Mouse (Mus musculus) gastrocnemius, adult 2 months (tissue): Measurements from ENCODE around the gene Rabgap1l. TPM values are rescaled to one million over a fixed set of nuclear protein-coding genes. Genes with fewer than 3 reads are reported as not detected.
"Not testable (repeated sequence)": the region's sequence is repeated elsewhere in the genome, so short reads cannot be mapped to it uniquely, and the experiment has no call there.

Experiments used
- DNase-seq: peaks from one replicate; pipeline ENCODE4 v3.0.0; 2022
- H3K27ac ChIP-seq: fragments of 200-600 bp; 2 replicates; pipeline ENCODE4 v1.8.1; 2022; ENCODE audit warnings: mild to moderate bottlenecking
- H3K4me3 ChIP-seq: fragments of 200-600 bp; 2 replicates; pipeline ENCODE4 v1.8.1; 2022; ENCODE audit warnings: mild to moderate bottlenecking, moderate library complexity
- CTCF ChIP-seq: fragments of 200-600 bp; IDR thresholded peaks from 2 replicates; pipeline ENCODE4 v1.8.1; 2022; ENCODE audit warnings: antibody characterized with exemption, mild to moderate bottlenecking, moderate library complexity
- intact Hi-C: fragments of 180-260 bp; cut with DNase I; formaldehyde crosslinking; loops from one replicate; pipeline ENCODE4 v1.15.1; 2025
- total RNA-seq, 2 experiments: library from RNA; stranded (reverse); gene quantifications; 2 replicates each; pipeline ENCODE4 v1.2.3; 2021

The Rabgap1l gene
- total RNA-seq, 2 experiments from 2014 or later: 7.7 to 15.3 TPM

DNA sequence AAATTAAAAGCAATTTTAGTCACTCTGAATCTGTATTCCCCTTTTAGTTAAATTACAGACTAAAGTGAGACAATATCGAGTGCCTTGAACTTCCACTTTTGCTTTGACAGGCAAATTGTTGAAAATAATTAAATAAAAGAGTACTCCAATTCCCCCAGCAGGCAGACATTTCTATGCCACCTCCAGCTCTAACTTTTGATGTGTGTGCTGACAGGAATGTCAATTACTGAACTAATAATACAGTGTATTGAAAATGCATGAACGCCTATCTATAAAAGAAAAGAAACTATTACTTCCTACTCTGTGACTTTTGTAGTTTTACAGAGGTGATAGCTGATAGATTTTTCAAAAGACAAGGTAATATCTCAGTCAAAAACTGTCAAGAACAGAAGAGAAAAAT lies 118.2 kb downstream of the Rabgap1l start:
- no peak for DNase-seq
- H3K4me3 ChIP-seq: no peak overlapping the region
- TF ChIP-seq CTCF: no peak
- H3K27ac ChIP-seq: no peak overlapping the region
- intact Hi-C loops: no loop called here

DNA sequence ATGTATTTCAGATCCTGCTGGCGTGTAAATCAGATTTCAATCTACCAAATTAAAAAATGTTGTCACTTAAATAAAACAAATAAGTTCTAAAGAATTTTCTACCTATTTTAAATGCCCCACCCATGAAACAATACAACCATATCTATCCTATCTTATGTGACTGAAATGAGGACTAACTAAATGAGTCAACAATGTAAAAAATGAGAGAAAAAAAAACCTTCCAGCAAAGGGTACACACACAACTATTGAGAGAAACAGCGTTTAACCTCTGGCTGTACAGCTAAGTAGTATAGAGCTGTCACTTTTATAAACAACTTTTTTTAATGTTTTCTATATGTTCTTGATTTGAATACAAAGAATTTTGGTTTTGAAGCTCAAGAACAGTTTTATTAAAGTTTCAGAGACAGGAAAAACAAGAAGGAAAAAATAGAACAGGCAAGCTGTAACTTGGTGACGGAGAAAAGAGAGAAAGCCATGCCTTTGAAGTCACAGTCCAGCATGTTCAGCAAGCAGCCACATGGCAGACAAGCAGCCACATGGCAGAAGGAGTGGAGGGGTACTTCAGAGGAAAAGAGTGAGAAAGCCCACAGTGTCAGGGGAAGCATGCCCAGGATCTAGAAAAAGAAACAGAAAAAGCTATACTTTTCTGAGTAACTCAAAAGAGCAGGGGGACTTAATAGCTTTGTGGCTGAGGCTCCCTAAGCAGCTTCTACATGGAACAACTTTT lies 120.8 kb downstream of the Rabgap1l start:
- intact Hi-C loops: no loop called here
- no peak overlapping the region for H3K27ac ChIP-seq
- no peak for DNase-seq
- TF ChIP-seq CTCF: no peak
- no peak overlapping the region for H3K4me3 ChIP-seq

DNA sequence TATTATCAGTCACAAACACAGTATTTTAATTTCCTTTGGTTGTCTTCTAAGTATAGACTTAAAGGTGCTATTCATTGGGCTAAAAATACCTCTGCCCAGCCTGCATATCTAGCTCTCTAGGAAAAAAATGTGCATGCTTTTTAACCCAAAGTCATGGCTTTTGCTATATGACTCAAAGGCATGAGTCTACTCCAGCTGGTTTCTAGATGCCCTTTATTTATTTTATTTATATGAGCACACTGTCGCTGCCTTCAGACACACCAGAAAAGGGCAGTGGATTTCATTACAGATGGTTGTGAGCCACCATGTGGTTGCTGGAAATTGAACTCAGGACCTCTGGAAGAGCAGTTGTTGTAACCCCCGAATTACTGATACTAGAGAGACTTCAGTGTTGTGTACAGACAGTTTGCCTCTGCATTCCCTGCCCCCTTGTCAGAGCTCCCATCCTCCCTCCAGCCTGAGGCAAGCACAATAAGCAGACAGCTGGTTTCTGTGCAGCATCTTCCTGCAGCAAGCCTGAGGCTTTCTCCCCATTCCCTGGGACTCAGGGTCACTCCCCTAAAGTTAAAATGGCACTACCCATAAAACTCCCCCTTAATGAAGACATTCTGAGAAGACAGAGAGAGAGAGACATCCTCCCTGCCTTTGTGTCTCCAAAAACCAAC lies 137.1 kb downstream of the Rabgap1l start:
- Histone ChIP-seq H3K27ac (no peak overlapping the region), H3K4me3 (no peak overlapping the region)
- DNase-seq: no peak
- TF ChIP-seq CTCF: no peak
- intact Hi-C loops: no loop called here

DNA sequence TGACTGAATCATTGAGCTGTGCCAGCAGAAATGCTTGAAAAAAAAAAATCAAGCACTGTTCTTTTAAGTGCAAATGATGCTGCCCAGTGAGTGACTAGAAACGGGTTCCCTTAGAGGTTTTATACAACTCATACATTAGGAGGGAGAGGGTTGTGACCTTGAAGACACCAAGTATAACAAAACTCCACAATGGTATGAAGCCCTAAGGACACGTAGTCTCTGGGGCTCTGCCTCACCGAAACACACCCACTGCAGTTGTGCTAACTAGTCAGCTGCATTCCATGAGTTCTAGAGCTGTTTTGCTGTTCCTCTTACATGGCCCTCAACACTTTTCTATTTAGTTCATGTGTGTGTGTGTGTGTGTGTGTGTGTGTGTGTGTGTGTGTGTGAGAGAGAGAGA lies 141.3 kb downstream of the Rabgap1l start:
- H3K27ac ChIP-seq: no peak overlapping the region
- H3K4me3 ChIP-seq: no peak overlapping the region
- TF ChIP-seq CTCF: no peak
- DNase-seq: no peak
- intact Hi-C loops: no loop called here

DNA sequence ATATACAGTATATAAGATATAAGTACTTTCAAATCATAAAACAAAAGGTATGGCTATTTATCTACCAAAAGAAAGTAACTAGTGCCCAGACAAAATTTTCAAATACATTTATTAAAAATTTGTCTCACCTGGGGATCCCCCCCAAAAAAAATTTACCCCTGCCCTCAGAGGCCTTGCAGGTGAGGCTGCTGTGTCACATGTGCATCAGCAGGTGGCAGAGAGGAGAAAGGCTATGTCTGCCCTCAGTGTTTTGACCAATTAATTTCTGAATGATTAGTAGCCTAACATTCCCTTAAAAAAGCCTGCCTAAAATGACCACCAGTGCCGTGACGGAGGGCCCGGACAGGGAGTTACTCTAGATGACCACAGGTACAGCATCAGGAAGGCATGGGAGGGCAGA lies 147.6 kb downstream of the Rabgap1l start:
- DNase-seq: no peak
- Histone ChIP-seq H3K27ac (no peak overlapping the region), H3K4me3 (no peak overlapping the region)
- TF ChIP-seq CTCF: peak; percentile 41
- intact Hi-C loops: no loop called here

DNA sequence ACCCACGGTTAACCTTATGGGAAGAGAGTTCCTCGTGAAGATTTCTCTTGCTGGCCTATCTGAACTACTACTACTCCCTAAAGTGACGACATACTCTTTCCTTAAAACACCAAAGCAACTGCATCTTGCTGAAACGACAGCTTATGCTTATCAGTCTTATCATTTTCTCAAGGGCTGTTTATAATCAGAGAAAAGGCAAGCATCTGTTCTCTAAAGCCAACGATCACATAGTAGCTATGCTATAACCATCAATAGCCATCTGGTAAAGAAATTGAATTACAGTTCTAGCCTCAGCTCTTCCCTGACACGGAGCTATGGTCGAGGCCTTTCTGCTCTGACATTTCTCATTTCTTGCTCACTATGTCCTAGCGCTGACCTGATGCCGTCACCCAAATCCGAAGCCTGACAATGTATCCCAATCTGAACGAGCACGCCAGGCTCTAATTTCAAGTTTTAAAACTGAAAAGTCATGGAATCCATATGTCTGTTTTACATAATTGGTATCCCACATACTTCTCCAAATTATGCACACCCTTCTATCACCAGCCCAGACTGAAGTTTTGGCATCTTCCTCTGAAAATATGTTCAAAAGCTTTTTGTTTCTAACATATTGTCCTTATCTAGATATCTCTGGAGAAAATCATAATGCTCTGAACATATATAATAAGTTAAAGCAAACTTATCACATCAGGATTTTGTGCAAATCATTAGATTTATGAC lies 164.6 kb downstream of the Rabgap1l start:
- intact Hi-C loops: no loop called here
- no peak for DNase-seq
- no peak overlapping the region for H3K4me3 ChIP-seq
- no peak for TF ChIP-seq CTCF
- H3K27ac ChIP-seq: no peak overlapping the region

DNA sequence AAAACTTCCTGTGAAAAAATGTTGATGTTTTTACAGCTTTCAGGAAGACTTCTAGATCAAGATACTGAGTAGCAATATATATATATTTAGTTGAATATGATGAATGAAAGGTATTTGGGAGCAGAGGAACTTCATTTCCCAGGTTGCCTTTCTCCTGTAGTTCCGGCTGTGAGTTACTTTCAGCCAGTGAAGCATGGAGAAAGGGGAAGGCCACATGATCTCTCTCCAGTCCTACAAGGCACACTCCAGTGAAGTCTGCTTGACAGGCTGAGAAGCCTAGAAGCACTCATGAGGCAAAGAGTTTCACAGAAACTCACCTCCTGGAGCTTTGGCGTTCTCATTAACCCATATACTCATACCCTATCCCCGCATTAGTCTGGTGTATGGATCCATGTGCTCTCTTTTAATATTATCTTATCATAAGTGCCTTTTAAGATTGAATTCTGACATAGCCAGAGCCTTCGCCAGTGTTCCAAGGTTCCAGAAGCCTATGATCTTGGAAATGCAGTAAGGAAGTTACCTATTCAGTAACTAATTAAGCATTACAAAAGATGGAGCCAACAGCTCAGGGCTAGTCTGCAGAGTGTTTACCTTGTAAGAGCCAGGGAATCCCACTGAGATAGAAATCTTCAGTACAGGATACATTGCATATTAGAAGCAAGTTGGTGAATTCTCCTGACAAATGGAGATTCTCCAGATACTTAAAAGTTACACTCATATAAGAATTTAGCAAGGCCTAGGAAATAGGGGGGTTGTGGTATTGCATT lies 168.5 kb downstream of the Rabgap1l start:
- H3K27ac ChIP-seq, intact Hi-C loops, H3K4me3 ChIP-seq: not testable (repeated sequence)

DNA sequence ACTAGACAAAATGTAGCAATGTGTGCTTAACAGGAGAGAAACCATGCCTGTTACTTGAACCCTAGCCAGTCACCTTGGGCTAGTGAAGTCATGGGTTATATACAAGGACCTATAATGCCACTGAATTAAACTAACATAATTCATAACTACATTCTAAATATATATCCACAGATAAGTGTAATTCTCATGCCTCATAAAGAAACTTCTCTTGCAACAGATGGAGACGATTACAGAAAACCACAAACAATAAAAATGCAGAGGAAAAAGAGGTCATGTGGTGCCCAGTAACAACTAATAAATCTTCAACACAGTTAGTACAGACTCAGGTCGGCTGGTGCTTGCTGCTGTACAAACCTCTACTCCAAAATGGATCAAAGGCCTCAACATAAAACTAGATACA lies 174.8 kb downstream of the Rabgap1l start:
- TF ChIP-seq CTCF: no peak
- no peak overlapping the region for H3K4me3 ChIP-seq
- intact Hi-C loops: no loop called here
- no peak for DNase-seq
- no peak overlapping the region for H3K27ac ChIP-seq

More for the DNA sequence above, 168.5 kb downstream of the Rabgap1l start:
- not testable (repeated sequence) for DNase-seq

DNA sequence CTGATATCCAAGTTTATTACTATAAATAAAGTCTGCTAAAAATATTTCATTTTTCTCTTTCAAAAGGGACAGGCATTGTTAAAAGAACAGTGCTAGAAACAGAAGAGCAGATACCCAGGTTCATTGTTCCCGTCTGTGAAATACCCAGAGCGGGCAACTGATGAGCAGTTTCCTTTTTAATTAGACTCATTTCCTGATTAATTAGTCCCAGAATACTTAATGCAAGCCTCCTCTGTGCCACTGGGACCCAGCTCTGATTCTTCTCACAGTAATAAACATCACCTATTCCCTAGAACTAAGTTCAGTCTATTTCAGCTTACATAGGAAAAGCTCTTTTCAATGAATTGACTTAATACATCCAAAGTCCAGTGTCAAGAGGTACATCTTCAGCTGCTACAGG lies 186.6 kb downstream of the Rabgap1l start:
- no peak overlapping the region for H3K4me3 ChIP-seq
- H3K27ac ChIP-seq: no peak overlapping the region
- TF ChIP-seq CTCF: no peak
- no peak for DNase-seq
- intact Hi-C loops: no loop called here

DNA sequence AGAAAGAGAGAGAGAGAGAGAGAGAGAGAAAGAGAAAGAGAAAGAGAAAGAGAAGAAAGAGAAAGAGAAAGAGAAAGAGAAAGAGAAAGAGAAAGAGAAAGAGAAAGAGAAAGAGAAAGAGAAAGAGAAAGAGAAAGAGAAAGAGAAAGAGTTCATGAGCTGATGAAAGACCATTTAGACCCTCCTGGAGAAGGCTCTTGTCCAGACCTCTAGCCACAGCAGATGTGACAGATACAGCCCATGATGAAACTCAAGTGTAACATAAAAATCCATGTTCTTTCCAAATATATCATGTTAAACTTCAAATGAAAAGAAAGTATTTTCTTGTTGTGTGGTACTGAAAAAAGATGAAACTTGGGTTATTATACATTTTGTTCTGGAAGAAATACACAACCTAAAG lies 189.7 kb downstream of the Rabgap1l start:
- DNase-seq, intact Hi-C loops, H3K4me3 ChIP-seq, H3K27ac ChIP-seq: not testable (repeated sequence)

DNA sequence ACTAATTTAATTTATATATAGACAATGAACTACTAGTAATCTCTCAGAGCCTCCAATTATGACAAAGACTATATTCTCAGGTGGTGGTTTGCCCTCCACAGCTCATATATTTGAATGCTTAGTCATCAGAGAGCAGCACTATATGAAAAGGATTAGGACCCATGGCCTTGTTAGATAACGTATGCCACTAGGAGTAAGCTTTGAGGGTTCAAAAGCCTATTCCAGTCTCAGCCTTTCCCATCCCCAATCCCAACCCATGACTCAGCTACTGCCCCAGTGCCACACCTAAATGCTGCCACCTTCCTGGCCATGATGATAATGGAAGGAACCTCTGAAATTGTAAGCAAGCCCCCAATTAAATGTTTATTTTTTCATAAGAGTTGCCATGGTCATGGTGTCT lies 195.6 kb downstream of the Rabgap1l start:
- Histone ChIP-seq H3K4me3 (no peak overlapping the region), H3K27ac (no peak overlapping the region)
- DNase-seq: no peak
- no peak for TF ChIP-seq CTCF
- intact Hi-C loops: no loop called here

DNA sequence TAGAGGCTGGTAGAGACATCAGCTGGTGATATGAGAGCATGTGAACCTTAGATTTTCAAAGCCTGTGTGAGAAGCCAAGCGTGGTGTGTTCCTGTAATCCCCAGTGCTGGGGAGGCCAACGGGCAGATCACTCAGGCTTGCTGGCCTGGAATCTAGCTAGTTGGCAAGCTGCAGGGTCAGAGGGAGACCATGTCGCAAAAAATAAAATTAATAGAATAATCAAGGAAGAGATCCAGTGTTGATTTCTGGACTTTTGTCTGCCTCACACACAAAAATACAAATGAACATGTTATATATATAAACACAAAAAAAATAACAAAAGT lies 196.1 kb downstream of the Rabgap1l start:
- intact Hi-C loops: no loop called here
- no peak overlapping the region for H3K27ac ChIP-seq

More for the DNA sequence above, 196.1 kb downstream of the Rabgap1l start:
- no peak for DNase-seq
- TF ChIP-seq CTCF: no peak
- no peak overlapping the region for H3K4me3 ChIP-seq
